Mouse (Mus musculus) right cerebral cortex, postnatal 14 days (tissue): Measurements from ENCODE around the gene Wdr78.

ENCODE experiments used
- DNase-seq: peaks from one replicate; pipeline ENCODE4 v3.0.0; 2022

Wdr78 gene

GRCm38 (mm10) chr4:103048046-103048445 lies 66.3 kb downstream of the Wdr78 start:
- DNase-seq: no peak

- DNase-seq: no peak
Measured at GRCm38 (mm10) chr4:103042997-103043396, 71.4 kb downstream of the Wdr78 start.

- DNase-seq: no peak
Measured at GRCm38 (mm10) chr4:103039838-103040191, 74.5 kb downstream of the Wdr78 start.

GRCm38 (mm10) chr4:103039103-103039837 lies 75.1 kb downstream of the Wdr78 start:
- no peak for DNase-seq

- DNase-seq: no peak
Measured at GRCm38 (mm10) chr4:103028177-103029088, 85.9 kb downstream of the Wdr78 start.

GRCm38 (mm10) chr4:103027745-103028144 lies 86.6 kb downstream of the Wdr78 start:
- DNase-seq: no peak

GRCm38 (mm10) chr4:103026621-103027020 lies 87.7 kb downstream of the Wdr78 start, which contains the start of gene Insl5:
Gene Insl5 (minus strand): TSS chr4:103026842.
- no peak for DNase-seq

GRCm38 (mm10) chr4:103013490-103013889 lies 100.9 kb downstream of the Wdr78 start:
- no peak for DNase-seq

- no peak for DNase-seq
Measured at GRCm38 (mm10) chr4:103011823-103012222, 102.5 kb downstream of the Wdr78 start.

GRCm38 (mm10) chr4:103010734-103011133 lies 103.6 kb downstream of the Wdr78 start:
- no peak for DNase-seq

- DNase-seq: no peak
Measured at GRCm38 (mm10) chr4:103006943-103007418, 107.4 kb downstream of the Wdr78 start.

GRCm38 (mm10) chr4:103006266-103006665 lies 108.1 kb downstream of the Wdr78 start:
- DNase-seq: no peak

GRCm38 (mm10) chr4:103005190-103005945 lies 109.0 kb downstream of the Wdr78 start:
- DNase-seq: no peak

- DNase-seq: no peak
Measured at GRCm38 (mm10) chr4:103004681-103005080, 109.7 kb downstream of the Wdr78 start.

- DNase-seq: no peak
Measured at GRCm38 (mm10) chr4:102991685-102992084, 122.7 kb downstream of the Wdr78 start.

- DNase-seq: no peak
Measured at GRCm38 (mm10) chr4:102990595-102991340, 123.6 kb downstream of the Wdr78 start.

- no peak for DNase-seq
Measured at GRCm38 (mm10) chr4:102990016-102990415, 124.3 kb downstream of the Wdr78 start.

GRCm38 (mm10) chr4:102989391-102989790 lies 125.0 kb downstream of the Wdr78 start:
- DNase-seq: no peak

GRCm38 (mm10) chr4:102988526-102988925 lies 125.8 kb downstream of the Wdr78 start:
- no peak for DNase-seq
